Mouse (Mus musculus) testis, adult 2 months (tissue): ENCODE results near the gene Tdp1.
A peak's percentile ranks its signal among the peaks of the same experiment; 100 is the strongest.

ENCODE experiments used
- CTCF ChIP-seq: fragments of 200-500 bp; IDR thresholded peaks from 2 replicates; pipeline ENCODE4 v1.5.1; 2012; ENCODE audit warnings: low read depth, mild to moderate bottlenecking, inconsistent platforms, low read length, moderate library complexity; ENCODE audit not compliant: control insufficient read depth, insufficient read depth, insufficient replicate concordance
- POLR2A ChIP-seq: fragments of 200-500 bp; IDR thresholded peaks from 2 replicates; pipeline ENCODE4 v1.6.1; 2012; ENCODE audit warnings: low read depth, mild to moderate bottlenecking, inconsistent platforms, low read length, moderate library complexity; ENCODE audit not compliant: control insufficient read depth

GRCm38 (mm10) chr12:99921045-99921444, 36.7 kb downstream of the Tdp1 start:
- TF ChIP-seq POLR2A (no peak), CTCF (peak; percentile 15; the same call in 1 of the 2 replicates)
